Mouse (Mus musculus): ENCODE measurements around the gene Chaf1a.
"Not testable (repeated sequence)": the region's sequence is repeated elsewhere in the genome, so short reads cannot be mapped to it uniquely, and the experiment has no call there.

The Chaf1a gene

GRCm38 (mm10) chr17:56092312-56092711 is 52.1 kb downstream of the Chaf1a start:
- DNase-seq (ENCODE audit: low read depth, low spot score), result no peak

- no peak for DNase-seq (ENCODE audit: low read depth, low spot score)
These were observed 52.6 kb downstream of the Chaf1a start for GRCm38 (mm10) chr17:56092794-56093193.

GRCm38 (mm10) chr17:56096883-56097282 is 56.6 kb downstream of the Chaf1a start:
- no peak for DNase-seq (ENCODE audit: low read depth, low spot score)

- no peak for DNase-seq (ENCODE audit: low read depth, low spot score)
These were observed 57.9 kb downstream of the Chaf1a start for GRCm38 (mm10) chr17:56098180-56098579.

GRCm38 (mm10) chr17:56098711-56099572 is 58.7 kb downstream of the Chaf1a start:
- no peak for DNase-seq (ENCODE audit: low read depth, low spot score)

GRCm38 (mm10) chr17:56100811-56101210 is 60.6 kb downstream of the Chaf1a start:
- no peak for DNase-seq (ENCODE audit: low read depth, low spot score)

- no peak for DNase-seq (ENCODE audit: low read depth, low spot score)
These were observed 61.9 kb downstream of the Chaf1a start for GRCm38 (mm10) chr17:56102158-56102557.

- DNase-seq (ENCODE audit: low read depth, low spot score), result no peak
These were observed 62.7 kb downstream of the Chaf1a start for GRCm38 (mm10) chr17:56102927-56103326.

GRCm38 (mm10) chr17:56103465-56104285 is 63.4 kb downstream of the Chaf1a start:
- DNase-seq (ENCODE audit: low read depth, low spot score), result no peak

GRCm38 (mm10) chr17:56104821-56105220 is 64.6 kb downstream of the Chaf1a start:
- not testable (repeated sequence) for DNase-seq (ENCODE audit: low read depth, low spot score)

- not testable (repeated sequence) for DNase-seq (ENCODE audit: low read depth, low spot score)
These were observed 66.2 kb downstream of the Chaf1a start for GRCm38 (mm10) chr17:56106436-56106835.

- no peak for DNase-seq (ENCODE audit: low read depth, low spot score)
These were observed 66.7 kb downstream of the Chaf1a start for GRCm38 (mm10) chr17:56106981-56107380.

- no peak for DNase-seq (ENCODE audit: low read depth, low spot score)
These were observed 67.5 kb downstream of the Chaf1a start for GRCm38 (mm10) chr17:56107736-56108135.

GRCm38 (mm10) chr17:56108334-56109044 is 68.2 kb downstream of the Chaf1a start:
- DNase-seq (ENCODE audit: low read depth, low spot score), result no peak

GRCm38 (mm10) chr17:56109219-56110051 is 69.2 kb downstream of the Chaf1a start, which contains the start of gene Plin4:
Plin4 (minus strand) TSS chr17:56109803.
- DNase-seq (ENCODE audit: low read depth, low spot score), result no peak

- DNase-seq (ENCODE audit: low read depth, low spot score), result no peak
These were observed 70.3 kb downstream of the Chaf1a start for GRCm38 (mm10) chr17:56110571-56110970.

GRCm38 (mm10) chr17:56111021-56111420 is 70.8 kb downstream of the Chaf1a start:
- DNase-seq (ENCODE audit: low read depth, low spot score), result no peak

GRCm38 (mm10) chr17:56111864-56112263 is 71.6 kb downstream of the Chaf1a start:
- DNase-seq (ENCODE audit: low read depth, low spot score), result no peak

- no peak for DNase-seq (ENCODE audit: low read depth, low spot score)
These were observed 72.5 kb downstream of the Chaf1a start for GRCm38 (mm10) chr17:56112743-56113142.

- no peak for DNase-seq (ENCODE audit: low read depth, low spot score)
These were observed 76.0 kb downstream of the Chaf1a start for GRCm38 (mm10) chr17:56116193-56116592.

GRCm38 (mm10) chr17:56117251-56117710 is 77.0 kb downstream of the Chaf1a start, which contains the start of gene Plin5:
Plin5 (minus strand) TSS chr17:56117596.
- no peak for DNase-seq (ENCODE audit: low read depth, low spot score)
